Mouse (Mus musculus): Measurements from ENCODE around the gene Lpin1.

Gene Lpin1

DNA sequence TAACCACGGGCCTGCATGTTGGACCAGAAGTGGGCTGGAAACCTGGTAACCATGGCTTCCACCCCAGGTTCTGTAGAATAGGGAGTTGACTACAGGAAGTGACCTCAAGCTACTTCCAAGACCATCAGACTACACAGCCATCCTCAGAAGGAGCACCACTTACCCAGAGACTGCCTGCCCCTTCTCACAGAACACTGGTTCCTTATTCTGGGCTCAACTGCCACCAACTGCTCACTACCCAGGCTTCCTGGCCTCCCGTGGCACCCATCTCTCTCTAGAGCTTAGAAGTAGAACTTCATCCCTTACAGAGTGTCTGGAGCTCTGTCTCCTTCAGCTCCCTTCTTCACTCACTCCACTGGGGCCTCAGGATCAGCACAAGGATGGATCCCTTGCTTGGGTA is at the start of gene Lpin1:
Lpin1 (minus strand) TSS at position 31 of the 400 bp plus-strand sequence.
- DNase-seq: no peak

DNA sequence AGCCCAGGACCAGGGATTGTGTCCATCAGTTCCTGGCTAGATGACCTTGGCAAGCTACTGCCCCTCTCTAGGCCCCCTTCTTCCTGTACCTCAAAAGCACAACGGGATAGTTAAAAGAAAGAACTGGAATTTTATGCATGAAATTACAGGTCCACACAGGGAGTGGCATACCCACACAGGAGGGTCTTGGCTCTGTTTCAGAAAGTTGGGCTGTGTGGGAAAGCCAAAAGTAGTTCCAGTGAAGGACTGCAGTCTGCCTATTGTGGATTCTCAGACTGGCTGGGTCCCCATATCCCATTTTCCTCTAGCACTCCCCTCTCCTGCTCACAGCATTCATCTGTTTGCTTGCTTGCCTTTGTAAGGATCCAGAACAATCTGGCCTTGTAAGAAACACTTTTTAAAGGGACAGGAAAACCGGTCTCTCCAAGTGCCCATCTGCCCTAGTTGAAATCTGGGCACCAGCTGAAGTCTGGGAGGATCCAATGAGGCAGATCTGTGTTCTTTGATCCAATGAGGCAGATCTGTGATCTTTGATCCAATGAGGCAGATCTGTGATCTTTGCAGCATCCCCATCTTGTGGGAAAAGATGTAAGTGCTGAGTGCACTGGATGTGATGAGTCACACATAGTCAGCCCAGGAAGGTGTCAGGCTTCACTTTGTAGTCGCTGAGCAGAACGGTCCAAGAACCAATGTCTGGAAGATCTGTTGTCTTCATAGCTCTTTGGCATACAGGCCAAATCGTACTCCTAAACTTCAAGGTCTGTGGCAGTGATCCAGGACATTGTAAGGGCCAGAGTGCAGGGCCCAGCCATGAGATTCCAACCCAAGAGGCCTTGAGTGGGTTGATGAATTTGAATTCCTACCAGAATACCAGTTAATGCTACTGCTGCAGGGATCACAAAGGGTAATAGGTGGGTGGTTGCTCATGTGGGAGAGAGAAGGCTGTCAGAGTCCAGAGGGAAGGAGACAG is 46.4 kb upstream of the Lpin1 start:
- no peak for DNase-seq

DNA sequence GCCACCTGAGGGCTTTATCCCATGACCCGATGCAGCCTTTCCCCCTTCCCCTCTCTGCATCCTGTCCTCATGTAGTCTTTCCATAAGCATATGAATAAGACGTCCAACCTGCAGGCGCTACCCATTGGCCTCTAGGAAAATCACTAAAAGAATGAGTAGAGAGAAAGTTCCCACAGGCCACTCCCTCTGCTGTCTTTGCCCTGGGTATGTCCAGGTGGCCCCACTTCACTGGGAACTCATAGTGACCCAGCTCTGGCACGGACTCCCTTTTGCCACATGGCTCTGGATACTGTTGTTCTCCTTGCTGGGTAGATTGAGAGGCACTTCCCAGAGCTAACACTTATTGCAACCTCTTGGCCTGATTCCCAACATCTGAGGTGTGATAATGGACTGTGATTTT is 44.8 kb upstream of the Lpin1 start:
- no peak for DNase-seq

DNA sequence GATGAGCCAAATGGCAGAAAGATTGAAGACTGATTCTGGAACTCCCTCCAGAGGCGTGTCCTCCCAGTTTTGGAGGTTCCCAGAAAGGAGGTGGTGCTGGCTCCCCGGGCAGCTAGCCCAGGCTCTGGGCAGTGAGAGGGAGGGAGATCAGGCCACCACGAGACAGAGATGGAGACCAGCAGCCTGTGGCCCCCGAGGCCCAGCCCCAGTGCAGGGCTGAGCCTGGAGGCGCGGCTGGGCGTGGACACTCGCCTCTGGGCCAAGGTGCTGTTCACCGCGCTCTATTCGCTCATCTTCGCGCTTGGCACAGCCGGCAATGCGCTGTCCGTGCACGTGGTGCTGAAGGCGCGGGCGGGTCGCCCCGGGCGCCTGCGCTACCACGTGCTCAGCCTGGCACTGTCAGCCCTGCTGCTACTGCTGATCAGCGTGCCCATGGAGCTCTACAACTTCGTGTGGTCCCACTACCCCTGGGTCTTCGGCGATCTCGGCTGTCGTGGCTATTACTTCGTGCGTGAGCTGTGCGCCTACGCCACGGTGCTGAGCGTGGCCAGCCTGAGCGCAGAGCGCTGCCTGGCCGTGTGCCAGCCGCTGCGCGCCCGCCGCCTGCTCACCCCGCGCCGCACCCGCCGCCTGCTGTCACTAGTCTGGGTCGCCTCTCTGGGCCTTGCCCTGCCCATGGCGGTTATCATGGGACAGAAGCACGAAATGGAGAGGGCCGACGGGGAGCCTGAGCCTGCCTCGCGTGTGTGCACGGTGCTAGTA is 42.7 kb upstream of the Lpin1 start, which contains the start of gene Ntsr2:
Ntsr2 (plus strand) TSS at position 51 of the 762 bp plus-strand sequence.
- peak; percentile 85 for DNase-seq

DNA sequence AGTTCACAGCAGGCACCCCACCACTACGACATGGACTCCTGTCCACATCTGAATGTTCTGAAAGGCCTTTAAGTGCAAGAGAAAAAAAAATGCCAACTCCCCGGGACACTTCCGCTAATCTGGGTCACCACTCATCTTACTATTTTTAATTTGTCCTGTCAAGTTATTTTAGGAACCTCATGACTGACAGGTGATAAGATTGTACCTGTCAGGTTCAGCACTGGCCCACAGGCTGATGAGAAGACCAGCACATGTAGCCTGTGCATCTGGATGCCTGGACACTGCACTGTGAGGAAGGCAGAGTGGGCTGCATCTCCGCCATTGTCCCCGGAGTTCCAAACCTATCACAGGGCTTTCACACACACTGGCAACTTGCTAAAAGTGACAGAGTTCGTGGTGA is 39.1 kb upstream of the Lpin1 start:
- no peak for DNase-seq

DNA sequence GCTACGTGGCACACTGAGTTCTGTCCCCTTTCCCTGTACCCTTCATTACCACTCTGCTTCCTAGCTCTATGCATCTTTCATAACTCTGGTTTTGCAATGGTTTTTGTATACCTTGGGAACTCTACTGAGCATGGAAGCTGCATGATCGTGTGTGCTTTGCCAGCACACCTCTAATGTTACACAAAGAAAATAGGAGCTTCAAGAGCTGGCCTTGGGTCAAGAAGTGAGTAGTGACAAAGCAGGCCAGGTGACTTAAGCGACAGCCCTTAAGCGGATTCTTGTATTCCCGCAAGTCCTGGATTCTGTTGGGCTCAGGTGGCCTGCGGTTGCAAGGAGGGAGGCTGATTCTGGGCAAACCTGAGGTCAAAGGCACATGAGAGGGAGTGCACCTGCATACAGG is 37.5 kb upstream of the Lpin1 start:
- DNase-seq: no peak

DNA sequence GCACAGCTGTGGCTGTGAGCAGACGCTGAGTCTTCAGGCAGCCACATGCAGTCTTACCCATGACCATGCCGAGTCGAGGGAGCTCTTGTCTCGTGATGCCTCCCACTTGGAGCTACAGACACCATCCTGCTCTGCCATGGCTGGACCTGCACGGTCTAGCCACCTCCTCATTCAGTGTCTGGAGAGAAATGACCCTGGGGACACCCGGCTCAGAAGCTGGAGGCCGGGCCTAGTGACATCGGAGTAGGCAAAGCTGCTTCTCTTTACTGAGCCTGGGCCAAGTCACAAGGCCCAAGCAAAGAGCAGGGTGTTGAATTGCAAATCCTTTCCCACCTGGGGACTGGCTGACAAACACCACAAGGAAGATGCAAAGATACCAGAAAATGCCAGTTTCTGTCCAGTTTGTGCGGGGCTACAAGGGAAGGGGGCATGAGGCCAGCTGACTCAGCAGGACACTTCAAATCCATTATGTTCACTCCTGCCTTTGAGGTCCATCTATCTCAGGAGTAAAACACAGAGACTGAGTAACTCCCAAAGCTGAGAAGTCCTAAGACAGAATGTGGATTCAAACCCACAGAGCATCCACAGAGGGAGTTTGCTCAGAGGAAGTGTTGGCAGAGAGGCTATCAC is 36.1 kb upstream of the Lpin1 start:
- no peak for DNase-seq

DNA sequence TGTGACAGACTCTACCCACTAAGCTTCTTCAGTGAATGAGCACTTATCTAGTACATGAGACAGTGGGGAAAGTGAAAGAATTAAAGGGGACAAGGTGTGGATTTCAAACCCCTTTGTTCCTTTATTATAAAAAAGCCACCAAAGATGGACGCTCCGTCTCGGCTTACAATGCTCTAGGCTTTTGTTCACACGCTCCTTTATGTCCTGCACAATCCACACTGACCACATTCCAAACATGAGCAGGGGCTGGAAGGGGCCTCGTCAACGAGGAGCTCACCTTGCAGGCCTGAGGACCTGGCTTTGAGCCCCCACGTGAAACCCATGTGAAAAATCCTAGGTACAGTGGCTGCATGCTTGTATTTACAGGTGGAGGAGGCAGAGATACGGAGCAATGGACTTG is 33.9 kb upstream of the Lpin1 start:
- no peak for DNase-seq

DNA sequence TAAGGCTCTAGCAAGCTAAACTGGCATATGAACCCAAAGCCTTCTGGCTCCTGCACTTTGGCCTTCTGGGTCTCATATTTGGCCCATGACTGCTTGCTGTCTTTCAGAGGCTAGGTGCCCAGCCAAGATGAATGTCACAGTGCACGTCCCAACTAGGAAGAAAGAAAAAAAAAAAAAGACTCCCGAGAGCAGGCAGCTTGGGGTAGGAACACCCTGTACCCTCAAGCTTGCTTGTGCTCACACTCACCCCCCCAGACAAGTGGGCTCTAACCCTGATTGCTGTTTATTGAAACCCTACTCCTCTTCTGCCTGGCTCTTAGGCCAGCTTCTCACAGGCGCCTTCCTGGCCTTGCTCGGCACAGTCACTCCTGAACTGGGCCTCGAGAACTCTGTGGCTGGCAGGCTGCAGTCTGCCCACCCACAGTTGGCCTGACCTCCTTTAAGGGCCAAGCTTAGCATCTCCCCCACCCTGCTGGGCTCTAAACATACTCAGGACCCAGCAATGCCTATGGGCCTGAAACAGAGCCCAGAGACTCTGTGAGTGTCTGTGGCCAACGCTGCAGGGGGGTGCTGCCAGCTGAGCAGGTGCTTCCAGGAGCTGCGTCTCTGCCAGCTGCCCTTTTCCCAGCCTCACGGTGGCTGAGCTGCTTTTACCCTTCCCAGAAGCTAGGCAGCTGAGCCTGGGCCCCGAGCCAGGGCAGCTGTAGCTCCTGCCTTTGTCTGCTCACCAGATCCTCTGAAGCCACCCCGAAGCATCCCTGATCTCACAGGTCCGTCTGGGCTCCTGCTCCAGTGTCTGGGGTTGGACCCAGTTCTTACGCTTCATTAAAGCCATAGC is 33.0 kb upstream of the Lpin1 start:
- no peak for DNase-seq

DNA sequence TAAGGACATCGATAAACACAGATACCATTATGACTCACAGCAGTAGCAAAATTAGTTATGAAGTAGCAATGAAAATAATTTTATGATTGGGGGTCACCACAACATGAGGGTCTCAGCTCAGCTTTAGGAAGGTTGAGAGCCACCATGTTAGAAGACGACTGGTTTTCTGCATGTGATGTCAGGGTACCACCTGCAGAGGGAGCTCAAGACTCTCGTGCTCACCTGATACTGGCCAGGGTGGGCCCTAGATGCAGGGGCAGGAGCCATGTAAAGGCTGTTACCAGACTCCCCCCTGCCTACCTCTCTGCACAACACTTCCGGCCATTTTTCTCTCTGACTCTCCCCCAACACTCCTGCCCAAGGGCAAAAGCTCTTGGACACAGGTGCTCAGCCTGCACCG is 31.2 kb upstream of the Lpin1 start:
- no peak for DNase-seq

DNA sequence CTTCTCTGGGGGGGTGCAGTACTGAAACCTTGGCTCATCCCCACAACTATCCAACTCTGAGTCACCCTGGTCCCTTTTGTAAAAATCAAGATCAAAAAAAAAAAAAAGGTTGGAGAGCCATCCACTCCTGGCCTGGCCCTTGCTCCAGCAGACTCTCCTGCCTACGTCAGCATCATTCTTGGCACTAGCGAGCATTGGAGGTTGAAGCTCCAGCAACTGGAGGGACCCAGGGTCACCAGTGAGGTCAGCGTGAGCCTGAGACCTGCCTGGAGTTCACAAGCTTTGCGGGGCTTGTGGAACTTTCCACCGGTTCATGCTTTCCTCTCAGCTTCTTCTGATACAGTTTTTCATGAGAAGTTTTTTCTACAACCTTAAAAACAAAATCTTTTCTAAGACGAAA is 29.3 kb upstream of the Lpin1 start:
- DNase-seq: no peak

DNA sequence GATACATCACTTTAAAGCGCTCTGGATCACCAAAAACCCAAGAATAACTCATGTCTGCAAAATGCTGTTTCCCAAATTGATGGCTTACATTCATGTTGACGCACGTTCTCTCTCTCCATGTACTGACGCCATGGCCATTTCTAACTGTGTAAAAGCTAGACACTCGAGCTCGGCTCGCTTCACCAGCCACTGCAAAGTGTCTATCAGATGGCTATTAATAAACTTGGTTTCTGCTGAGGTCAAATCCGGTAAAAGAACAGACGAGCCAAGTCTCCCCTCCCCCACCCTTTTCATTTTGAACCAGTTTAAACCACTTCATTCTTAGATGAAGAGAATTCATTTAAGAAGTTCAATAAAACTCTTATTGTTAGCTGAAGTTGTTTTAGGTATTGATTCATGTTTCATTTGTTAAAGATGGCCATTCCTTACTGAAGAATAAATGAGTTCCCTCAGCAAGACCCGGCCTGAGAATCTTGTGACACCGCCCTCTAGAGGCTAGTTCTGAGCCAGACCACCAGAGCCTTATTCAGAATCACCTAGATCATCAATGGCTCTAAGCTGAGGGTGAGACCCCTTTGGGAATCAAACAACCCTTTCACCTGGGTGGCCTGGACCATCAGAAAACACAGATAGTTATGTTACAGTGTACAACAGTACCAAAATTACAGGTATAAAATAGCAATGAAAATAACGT is 28.5 kb upstream of the Lpin1 start:
- no peak for DNase-seq

DNA sequence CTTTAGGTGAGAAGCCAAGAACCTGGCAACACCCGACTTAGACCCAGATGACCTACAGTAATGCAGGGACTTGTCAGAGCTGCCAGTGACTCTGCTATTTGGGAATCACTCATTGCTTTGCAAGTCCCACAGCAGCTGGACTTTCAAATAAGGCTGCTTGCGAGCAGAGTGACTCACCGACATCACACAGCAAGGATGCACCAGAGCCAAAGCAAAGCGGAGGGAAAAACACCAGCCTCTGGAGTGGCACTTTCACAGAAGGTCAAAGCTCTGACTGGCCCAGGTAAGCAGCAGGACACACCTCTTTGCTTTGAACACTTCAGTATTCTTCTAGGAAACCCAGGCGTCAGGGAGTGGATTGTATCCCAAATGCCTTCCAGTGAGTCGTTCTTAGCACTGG is 25.1 kb upstream of the Lpin1 start:
- DNase-seq: no peak

DNA sequence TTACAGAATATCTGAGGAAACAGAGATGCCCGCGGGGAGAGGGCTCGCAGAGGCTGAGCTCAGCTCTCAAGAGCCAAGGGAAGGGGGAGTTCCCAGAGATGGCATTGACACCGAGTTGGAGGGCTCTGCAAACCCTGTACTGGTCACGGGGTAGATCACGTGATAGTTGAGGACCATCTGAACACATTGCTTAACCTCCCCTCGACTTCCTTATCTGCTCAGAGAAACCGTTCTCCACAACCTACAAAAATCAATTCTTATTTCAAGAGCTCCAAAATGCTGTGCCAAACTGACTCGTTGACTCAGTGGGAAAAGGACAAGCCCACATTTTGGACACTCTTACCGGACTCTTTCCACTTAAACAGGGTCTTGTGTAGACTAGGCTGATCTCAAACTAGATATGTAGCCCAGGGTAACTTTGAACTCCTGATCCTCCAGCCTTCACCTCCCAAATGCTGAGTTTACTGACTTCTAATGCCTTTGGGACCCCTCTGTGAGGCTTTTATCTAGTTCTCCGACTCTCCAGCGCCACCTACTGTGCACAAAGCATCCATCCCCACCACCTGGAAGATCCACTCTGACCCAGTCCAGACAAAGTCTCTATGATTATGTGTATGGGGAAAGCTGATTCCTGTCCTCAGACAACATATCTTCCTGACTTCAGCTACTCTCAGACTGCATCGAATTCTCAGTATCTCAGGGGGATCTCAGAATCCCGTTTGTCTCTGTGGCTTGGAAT is 23.5 kb upstream of the Lpin1 start:
- peak; percentile 64 for DNase-seq

DNA sequence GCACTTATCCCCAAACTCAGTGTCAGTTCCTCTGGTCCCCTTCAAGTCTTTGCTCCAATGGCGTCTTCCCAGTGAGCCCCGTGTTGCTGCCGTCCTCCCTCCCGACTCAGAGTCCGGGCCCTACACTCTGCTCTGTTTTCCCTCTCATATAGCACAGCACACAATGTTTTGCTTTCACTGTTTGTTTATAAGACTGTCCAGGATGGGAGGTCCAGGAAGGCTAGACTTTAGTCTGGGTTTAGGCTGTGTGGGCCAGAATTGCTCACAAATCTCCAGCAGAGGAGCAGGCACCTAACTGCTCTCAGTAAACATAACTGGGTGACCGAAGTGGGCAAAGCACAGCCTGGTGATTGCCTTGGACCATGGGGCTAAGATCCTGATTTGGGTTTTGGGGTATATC is 22.5 kb upstream of the Lpin1 start:
- no peak for DNase-seq

DNA sequence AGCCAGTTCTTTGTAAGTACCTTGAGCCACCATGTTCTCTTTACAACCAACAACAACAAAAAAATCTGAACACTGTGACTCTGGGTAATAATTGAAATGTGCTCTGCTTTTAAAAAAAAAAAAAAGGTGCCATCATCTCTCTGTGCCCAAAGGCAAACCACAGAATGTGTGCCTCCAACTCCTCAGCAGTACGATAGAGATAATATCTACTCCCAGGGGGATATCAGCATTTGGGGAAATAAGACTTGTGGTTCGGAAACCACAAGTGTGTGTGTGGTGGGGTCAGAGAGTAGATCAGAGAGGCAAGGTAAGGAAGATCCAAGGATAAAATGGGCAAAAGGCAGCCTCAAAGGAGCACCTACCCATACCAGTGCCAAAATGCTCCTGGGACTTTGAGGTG is 20.7 kb upstream of the Lpin1 start:
- no peak for DNase-seq

DNA sequence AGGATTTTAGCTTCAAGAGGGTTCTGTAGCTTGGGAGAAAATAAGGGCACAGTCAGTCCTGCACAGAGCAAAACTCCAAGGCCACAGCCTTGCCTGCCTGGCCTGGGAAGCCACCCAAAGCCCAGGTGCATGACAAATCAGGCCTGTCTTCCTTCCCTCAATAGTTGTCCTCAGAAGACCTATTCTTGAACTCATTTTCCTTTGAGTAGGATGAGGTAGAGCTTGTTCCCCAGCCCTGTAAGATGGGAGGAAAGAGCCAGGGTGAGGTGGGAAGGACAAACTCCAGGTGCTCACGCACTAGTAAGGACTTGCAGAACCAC is 20.1 kb upstream of the Lpin1 start:
- no peak for DNase-seq

DNA sequence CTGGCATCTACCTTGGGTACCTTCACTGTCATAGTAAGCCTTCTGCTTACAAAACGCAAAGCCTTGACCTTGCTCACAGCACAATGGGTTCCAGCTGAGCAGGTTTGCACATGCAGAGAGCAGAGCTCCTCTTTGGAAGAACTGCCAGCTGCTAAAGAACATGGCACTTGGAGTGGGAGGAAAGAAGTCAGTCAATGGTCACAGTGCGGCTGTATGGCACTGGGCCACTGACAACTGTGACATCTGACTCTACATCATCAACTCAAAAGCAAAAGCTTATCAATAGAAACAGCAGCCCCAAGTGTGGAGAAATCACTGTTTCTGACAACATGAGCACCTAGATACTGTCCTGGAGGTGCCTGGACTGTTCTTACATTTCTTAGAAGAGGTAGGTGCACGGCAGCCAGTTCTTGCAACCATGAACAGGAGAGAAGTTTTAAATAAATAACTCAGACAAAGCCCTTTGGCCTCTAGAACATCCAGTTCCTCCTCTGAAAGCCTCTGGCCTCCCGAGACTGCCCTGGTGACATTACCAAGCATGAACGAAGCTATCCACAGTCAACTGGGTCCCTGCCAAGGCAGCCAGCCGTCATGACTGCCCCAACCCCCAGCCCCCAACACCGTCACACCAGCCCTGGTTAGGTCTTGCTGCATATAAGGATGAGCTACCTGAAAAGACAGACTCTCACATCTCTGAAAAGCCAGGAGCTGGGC is 19.5 kb upstream of the Lpin1 start:
- DNase-seq: peak; percentile 90

DNA sequence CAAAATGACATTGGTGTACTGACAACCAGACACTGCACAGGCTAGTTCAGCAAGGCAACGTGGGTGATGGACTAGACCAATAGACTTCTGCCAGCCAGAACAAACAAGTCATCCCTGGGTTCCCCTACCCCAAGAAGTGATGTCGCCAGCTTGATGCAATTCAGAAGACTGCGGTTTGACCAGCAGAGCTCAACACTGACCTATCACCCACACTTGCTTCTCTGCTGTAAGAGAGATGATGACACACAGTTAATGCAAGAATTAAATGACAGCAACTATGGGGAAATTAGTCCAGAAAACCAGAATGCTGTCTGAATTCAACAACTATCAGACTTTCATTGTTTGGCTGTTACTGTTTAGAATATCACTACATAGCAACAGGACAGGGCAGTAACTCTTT is 9.5 kb upstream of the Lpin1 start:
- DNase-seq: no peak

DNA sequence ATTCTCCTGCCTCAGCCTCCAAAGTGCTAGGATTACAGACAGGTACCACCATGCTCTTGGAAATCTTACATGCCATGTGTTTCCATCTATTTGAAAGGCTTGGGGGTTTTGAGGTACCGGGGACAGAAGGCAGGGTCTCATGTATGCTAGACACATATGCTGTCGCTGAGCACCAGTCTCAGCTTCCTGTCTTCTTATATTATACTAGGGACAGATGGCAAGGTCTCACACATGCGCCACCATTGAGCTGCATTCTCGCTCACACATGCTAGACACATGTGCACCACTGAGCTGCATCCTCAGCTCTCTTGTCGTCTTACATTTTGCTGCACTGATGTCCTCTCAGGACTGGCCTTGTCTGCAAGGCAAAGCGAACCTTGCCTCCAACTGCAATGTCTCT is 8.7 kb upstream of the Lpin1 start:
- no peak for DNase-seq

Data from kidney, postnatal 14 days (tissue).